Mouse (Mus musculus): ENCODE results near the gene Slc35f3. TPM values are rescaled to one million over a fixed set of nuclear protein-coding genes. Genes with fewer than 3 reads are reported as not detected.

Slc35f3 gene
- 10 to 100 TPM; 33.6 to 40.5 (median 36.6) TPM for total RNA-seq (2022)

DNA sequence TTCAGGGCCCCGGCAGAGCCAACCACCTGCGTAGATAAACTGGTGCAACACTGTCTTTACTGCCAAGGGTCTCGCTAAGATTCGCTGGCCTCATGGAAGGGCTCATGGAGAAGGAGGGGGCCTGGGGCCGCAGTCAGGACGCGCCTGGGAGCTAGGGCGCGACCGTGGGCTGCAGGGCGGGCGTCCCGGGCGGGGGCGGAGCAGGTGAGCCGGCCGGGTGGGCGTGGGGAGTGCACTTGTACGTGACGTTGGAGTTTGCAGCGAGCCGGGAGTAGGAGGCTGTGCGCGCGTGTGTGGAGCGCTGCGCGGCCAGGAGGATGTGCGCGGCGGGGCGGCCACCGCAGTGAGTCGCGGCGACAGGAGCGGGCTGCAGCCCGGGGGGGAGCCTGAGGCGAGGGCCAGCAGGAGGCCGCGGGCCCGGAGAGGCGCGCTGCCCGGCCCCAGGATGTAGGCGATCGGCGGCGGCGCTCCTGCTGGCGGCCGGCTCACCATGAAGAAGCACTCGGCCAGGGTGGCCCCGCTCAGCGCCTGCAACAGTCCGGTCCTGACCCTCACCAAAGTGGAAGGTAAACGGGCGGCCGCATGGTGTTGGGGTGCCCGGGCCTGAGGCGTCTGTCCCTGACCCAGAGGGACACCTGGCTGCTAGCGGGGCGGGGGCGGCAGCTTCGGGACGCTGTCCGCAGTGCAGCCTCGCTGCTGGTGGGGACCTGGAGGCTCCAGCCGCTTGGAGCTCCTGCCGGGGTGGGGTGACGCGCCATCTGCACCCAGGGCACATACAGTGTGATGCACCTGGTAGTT is at the start of gene Slc35f3:
TSS of gene Slc35f3 (plus strand) at position 263 of the 798 bp plus-strand sequence.
- DNase-seq (ENCODE audit: low spot score in 2 of 2) = peak; percentile 40 to 78

DNA sequence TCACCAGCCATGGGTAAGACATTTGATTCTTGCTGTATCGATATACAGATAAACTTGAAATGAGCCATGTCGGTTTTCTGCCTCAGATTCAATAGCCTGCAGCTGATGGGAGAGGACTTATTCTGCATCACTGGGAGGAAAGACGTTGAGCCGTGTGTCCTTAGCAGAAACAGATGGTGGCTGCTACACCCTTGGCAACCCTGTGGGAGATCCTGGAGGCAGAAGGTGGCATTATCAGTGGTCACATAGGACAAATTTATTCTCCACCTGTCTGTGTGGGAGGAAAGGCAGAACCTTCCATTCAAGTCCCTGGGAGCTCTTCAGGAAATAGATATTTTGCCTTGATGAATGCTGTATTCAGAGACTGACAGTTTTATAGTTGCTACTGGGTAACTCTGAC is 47.9 kb upstream of the Slc35f3 start:
- DNase-seq (ENCODE audit: low spot score in 2 of 2) = no peak

DNA sequence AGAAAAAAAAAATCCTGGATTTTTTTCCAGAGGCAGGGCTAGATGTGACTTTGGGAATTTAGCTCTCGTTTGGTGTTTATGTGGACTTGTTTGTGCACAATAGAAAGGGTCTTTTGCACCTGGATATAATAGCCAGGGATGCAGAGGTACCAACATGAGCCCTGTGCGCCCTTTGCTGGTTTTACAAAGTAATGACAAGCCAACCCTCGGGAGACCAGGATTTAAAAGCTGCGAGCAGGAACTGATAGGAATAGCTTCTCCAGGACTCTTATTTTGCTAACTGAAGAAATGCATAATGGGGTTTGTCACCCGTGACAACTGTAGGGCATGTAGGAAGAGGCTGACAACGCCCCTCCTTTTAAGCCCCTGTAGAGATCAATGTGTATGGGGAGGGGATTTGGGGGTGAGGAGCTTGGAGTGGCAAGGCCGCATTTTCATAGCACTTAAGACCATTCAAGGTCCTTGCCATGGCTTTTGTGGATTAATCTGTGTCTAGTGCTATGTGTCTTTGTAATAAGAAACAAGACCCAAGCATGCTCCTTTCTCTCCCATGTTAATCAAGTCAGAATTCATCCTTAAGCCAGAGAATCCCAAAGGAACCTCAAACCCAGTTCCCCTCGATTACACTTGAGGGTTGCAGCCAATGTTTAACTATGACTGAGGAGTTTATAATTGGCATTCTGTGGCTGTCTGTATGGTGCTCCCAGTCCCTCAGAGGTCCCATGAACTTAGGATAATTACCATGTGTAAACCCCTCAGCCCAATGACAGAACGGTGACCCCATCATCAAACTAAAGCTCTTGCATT is 41.6 kb upstream of the Slc35f3 start:
- DNase-seq (ENCODE audit: low spot score in 2 of 2) = no peak

DNA sequence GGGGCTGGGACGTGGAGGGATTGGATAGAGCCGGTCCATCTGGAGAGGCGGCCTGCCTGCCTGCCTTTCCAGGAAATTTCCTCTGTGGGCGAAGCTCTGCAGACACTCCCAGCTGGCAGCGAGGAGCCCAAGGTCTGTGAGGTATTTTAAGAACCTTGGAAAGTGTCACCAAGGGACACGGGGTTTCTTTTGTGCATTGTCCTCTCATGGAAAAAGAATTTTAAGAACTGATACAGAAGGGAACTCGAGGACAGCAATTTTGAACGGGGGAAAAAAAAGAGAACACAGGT is 41.0 kb upstream of the Slc35f3 start:
- no peak for DNase-seq (ENCODE audit: low spot score in 2 of 2)

DNA sequence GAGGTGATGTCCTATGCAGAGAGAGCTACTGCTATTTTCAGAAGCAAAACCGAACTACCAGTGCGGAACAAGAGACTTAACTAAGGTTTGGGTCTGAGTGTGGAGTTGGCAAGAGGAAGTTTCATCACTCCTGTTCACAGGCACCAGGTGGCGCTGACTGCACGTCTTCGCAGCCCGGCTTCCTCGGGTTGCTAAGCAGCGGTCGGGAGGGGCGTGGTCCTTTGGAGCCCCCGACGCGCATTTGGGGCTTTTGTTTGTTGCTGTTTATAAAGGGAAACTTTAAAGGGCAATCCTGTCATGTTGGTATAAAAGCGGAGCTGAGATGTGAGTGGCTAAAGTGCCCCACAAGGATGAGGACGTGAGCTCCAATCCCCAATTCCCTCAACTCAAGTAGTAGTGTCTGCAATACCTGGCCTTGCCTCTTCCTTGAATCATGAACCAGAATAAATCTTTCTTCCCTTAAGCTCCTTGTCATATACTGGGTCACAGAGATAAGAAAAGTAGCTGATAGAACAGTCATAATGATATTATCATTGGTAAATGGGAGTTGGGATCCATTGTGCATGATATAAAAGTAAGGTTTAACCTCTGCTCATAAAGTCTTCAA is 40.1 kb upstream of the Slc35f3 start:
- DNase-seq (ENCODE audit: low spot score in 2 of 2) = peak; percentile 53 to 58

DNA sequence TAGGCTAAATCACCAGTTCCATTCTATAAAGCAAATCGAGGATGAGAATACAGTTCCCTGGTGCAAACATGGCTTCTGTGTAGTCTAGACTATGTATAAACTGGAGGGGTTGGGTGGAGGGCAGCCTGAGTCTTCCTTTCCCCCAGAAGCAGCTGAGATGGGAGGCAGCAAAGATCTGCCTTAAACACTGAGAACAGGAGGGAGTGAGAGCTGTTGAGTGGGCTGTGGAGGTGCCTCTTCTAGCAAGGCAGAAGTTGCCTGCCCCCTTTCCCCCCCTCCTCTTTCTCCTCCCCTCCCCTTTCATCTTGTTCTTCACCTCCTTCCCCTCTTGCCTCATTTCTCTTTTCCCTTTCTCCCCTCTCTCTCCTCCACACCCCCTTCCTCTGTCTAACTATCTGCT is 33.2 kb upstream of the Slc35f3 start:
- DNase-seq (ENCODE audit: low spot score in 2 of 2) = no peak

DNA sequence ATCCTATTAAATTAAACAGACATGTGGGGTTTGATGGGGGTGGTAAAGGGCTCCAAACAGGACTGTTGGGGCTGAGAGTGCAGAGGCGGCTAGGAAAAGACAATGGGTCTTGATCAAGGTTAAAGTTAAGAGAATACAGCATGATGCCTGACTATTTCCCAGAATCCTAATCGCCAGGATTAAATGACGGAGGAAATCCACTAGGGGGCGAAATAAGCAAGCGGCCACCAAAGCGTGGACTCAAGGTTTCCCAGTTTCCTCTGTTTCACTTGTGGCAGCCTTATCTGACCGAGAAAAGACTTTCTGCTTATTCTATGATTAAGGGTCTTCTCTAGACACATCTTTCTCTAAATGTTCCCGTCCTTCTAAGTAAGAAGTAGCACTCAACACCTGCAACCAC is 31.2 kb upstream of the Slc35f3 start:
- DNase-seq (ENCODE audit: low spot score in 2 of 2) = no peak

DNA sequence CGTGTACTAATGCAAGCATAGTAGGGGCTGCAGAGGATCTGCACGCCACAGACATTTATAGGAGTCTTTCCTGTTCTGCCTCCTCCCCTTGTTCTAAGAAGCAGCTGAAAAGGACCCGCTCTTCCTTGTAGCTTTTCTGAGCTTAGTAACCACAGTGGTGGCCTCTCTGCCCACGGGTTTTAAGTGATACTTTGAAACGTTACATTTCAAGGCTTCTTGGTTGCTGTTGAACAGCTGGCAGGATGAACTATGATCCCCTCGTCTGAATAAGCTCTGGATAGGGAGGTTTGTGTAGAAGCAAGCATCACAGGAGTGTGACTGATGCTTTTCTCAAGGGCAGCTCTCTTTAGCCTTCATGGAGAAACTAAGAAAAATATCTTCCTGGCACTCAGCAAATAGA is 28.6 kb upstream of the Slc35f3 start:
- DNase-seq (ENCODE audit: low spot score in 2 of 2) = no peak

DNA sequence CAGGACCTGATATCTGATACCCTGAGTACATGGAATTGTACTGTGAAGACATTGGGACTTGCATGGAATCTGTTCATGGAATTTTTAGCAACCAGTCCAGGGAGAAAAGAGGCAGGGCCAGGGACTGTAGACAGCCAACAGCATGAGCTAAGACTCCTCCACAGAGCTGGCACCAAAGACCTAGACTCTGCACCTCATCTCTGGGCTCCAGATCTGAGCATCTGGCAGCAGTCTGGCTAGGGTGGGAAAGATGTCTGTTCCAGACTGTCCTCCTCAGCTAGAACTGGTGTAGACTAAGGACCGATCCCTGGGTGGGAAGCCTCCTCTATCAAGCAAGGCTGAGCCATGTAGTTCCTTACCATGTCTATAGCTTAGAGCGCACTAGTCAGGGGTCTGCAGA is 25.9 kb upstream of the Slc35f3 start:
- DNase-seq (ENCODE audit: low spot score in 2 of 2) = peak in 1 of 2 experiments; percentile 70

DNA sequence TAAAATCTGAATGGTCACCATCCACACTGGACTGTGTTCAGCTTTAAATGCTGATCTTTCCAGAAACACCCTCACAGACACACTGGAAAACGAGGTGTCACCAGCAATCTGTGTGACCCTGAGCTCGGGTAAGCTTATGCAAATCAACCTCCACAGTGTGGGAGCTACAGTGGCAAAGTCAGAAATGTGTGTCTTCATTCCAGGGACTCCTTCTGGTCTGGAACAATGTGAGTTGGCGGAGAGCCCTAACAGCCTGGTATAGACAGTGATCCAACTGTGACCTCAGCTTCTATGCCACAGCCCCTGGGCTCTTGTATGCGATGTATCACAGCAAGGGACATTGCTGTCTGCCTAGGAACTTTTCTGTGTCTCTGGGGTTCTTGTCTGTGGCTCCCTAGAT is 25.3 kb upstream of the Slc35f3 start:
- peak in 1 of 2 experiments; percentile 67 for DNase-seq (ENCODE audit: low spot score in 2 of 2)

DNA sequence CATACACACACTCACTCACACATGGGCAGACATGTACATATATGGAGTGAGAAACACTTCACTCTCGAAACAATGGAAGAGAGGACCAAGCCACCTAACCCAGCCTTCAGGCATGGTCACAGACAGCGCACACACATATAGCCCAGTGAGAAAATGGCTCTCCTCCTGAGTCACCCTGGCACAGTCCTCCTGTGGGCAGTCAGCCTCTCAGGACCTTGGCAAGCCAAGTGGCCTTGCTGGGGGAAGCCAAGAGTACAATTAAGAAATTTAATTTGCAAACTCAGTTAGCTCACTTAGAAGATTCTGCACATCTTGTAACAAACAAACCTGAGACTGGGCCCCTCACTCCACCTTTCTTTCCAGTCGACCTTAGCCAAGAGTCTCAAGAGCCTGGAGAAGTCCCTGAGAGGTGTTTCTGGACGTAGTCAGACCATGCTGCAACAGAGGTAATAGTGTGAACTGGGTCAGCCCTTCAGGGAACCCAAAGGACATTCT is 23.4 kb upstream of the Slc35f3 start:
- no peak for DNase-seq (ENCODE audit: low spot score in 2 of 2)

DNA sequence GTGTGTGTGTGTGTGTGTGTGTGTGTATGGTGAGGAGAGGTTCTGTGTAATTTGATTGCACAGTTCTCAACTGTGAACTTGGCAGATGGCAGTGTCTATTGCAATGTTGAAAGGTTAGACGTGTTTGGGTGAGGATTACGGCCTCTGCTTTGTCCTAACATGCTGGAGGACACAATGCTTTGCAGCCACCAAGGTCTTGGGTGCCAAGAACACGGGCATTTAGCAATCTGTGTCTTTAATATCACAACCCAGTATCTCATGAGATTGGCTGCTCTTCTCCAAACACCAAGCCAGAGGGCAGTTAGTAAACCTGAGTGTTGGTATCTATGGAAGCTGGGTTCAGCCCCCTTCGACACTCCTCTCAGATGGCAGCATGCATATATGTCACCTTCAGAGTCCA is 22.5 kb upstream of the Slc35f3 start:
- DNase-seq (ENCODE audit: low spot score in 2 of 2) = no peak

DNA sequence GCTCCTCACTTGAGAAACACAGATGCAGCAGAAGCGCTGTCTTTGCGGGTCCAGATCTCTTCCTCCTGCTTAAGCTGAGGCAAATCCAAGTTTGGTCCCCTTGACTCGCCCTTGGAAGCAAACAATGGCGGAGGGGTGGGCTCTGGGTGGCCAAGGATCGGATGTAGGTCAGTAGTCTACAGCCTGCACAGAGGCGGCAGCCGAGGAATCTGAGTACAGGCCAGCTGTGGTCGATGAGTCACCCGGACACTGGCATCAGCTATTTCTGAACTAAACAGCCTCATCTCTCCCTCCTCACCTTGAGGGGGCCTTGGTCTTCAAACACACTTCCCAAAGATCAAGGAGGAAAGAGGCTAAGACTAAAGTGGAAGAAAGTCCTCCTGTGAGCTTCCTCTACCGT is 6.4 kb upstream of the Slc35f3 start:
- DNase-seq (ENCODE audit: low spot score in 2 of 2) = no peak

DNA sequence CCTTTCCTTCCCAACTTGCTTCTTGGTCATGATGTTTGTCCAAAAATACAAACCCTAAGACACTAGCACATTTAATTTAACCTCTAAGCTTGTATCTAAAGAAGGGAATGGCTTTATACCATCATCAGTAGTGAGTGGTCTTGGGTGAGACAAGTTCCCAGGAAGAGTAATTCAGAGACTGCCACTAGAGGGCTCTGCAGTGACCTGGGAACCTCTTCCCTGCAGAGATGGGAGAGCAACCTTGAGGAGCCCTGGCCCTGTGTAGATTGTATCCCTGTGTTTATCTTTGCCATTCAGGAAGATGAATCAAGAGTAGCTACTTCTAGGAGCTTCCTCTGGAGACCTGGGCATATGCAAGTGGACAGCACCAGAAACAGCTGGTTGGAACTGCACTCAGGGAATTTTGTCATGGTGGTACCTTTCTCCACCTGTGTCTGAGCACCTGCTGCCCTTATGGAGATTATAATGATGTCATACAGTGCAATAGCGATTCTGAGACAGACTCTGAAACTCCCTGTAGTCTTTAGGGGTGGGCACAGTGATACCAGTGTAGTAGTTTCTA is 993 bp upstream of the Slc35f3 start:
- no peak for DNase-seq (ENCODE audit: low spot score in 2 of 2)

DNA sequence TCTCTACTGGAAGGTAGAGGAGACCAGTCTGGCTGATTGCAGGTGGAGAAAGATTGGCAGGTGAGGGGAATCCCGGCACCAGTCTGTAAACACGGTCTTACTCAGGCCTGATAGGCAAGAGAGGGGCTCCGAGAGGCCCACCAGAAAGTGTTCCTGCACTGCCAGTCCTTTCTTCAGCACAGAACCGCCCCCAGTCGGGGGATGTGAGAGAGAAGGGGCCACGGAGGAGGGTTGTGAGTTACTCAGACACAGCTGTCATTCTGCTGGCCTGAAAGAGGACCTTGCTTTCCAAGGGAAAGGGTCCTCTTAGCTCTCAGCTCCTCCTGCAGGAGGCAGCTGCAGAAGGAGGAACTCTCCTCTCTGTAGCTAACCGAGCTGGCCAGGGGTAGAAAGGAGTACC is 975 bp downstream of the Slc35f3 start:
- peak in 1 of 2 experiments; percentile 39 for DNase-seq (ENCODE audit: low spot score in 2 of 2)

DNA sequence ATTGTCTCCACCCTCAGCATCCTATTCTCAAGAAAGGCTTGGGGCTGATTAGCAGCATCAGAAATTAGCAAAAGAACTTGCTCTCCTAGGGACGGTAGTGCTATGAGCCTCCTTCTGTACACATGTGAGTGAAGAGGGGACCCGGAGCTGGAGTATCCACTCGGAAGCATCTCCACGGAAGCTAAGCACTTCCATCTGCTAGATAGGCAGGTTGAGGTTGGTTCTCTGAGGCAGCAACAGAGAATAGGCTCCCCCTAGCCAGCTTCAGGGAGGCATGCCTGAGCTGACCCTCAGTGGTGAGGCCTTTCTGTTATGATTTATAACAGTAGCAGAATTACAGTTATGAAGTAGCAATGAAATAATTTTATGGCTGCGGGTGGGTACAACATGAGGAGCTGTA is 2.0 kb downstream of the Slc35f3 start:
- DNase-seq (ENCODE audit: low spot score in 2 of 2) = no peak

DNA sequence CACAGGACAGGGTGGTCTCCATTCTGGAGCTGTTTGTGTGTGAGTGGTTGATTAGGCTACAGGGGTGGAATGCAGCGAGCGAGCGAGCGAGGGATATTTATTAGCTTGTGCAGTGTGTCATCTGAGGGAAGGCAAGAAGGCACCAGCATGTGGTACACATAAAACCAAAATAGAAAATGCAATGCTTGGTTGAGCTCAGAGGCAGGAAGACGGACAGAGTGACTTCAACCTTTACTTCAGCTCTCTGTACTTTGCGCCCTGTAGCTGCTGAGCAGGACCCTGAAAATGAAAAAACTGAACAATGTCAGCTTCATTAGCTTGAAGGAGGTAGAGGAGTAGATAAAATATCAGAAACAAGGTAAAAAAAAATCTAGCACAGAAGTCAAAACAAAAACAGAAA is 3.2 kb downstream of the Slc35f3 start:
- no peak for DNase-seq (ENCODE audit: low spot score in 2 of 2)

DNA sequence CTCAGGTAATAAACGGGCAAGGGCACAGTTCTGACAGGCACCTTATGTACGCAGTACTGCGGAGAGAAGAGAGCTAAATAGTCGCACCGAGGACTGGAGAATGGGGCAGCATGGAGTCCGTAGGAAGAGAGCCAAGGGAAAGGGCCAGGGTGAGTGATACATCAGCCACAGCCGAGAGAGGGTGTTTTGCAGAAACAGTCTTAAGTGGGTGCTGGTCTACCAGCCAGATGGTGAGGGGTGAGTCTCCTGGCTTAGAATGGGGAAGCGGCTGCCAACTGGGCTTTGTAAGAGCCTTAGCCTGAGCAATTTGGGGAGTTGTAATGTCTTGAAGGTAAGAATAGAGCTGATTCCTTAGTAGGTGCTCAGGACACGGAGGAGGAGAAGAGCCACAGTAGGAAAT is 8.8 kb downstream of the Slc35f3 start:
- peak in 1 of 2 experiments; percentile 78 for DNase-seq (ENCODE audit: low spot score in 2 of 2)

DNA sequence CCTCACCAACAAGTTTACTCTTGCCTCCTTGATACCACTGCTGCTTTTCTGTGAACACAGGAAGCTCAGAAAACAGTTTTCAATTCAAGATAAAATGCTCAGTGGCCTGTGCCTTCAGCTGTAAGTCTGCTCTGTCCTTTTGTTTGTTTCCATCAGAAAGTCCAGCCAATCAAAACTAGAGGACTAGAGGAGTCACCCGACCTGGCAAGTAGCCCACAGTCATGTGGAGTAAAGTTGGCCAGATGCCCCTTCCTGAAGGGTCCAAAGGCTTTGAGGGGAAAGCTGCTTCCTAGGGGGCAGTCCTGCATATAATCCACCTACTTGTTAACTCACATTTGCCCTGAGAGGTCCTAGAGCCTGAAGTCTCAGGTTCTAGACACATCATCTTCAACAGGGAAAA is 10.7 kb downstream of the Slc35f3 start:
- no peak for DNase-seq (ENCODE audit: low spot score in 2 of 2)

DNA sequence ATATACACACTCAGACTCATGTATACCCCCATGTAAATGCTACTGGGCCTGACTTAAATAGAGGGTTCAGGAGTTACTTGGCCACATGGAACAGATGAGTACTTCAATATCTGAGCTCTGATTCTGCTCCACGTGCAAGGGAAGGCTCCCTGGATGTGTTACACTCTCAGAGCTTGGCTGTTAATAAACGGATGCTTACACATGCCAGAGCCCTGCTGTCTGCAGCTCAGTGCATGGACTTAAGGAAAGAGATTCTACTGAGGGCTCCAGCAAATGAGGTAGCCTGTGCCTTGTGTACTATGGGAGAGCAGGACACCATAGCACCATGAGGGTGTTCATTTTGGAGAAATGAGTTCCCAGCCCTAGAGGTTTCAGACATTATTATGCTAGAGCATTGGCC is 26.6 kb downstream of the Slc35f3 start:
- DNase-seq (ENCODE audit: low spot score in 2 of 2) = no peak

DNA sequence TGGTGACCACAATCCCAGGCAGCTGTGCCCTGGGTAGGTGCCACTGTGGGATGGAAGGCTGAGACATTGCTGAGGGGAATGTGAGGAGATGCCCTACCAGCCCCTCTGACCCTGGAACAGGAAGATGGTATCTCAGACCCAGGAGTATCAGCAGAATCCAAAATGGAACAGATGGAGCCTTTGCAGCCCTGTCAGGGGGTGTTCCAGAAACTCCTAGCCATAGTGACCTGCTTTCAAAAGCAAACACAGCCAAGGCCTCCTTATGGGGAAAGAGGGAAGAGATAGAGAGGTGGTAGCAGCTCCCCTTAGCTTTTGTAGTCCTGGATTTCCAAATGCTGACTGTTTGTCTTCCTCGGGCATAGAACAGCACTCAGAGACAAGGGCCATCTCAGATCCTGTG is 27.8 kb downstream of the Slc35f3 start:
- DNase-seq (ENCODE audit: low spot score in 2 of 2) = no peak

DNA sequence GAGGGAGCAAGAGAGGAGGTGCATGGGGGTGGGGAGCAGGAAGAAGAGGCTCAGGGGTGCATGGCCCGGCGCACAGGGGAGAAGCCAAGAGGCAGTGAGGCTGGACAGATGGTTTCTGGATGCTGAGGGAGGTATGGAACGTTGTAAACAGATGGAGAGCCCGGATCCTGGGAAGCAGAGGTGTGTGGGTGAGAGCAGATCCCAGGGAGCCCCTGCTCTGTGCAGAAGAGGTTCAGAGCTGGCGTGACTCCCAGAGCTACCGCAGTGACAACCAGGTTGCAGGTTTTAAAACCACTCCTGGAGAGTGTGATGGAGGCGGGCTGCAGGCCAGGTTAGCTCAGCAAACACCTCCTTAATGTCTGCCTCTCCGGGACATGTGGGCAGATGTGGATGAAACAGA is 28.4 kb downstream of the Slc35f3 start:
- peak; percentile 51 to 93 for DNase-seq (ENCODE audit: low spot score in 2 of 2)

Data from left cerebral cortex, adult 8-10 months (tissue).